ENCODE assay signal across 8 mouse cellular contexts in genomic region chr15:82206365-82207104, GRCm38 (mm10). TPM values are rescaled to one million over a fixed set of nuclear protein-coding genes. Genes with fewer than 3 reads are reported as not detected.
A peak's percentile ranks its signal among the peaks of the same experiment; 100 is the strongest.
DNase-seq lines count a peak whose midpoint lies in the region; ATAC-seq and TF ChIP-seq lines count a peak whose summit lies in the region.

No protein-coding gene starts in this region.

- peaks cover 23% of the 10 kb centered on the region for H3K4me1 ChIP-seq in midbrain, embryonic 15.5 days

- H3K27me3 ChIP-seq in midbrain, embryonic 15.5 days (replicated peaks) = peaks cover 46% of the 10 kb centered on the region

- H3K4me2 ChIP-seq in midbrain, embryonic 15.5 days = no peak overlapping the region

- peak overlapping the region; percentile 48; the same call in 1 of the 2 replicates for H3K27ac ChIP-seq in layer of hippocampus, adult 2 months
- H3K27ac ChIP-seq in midbrain, embryonic 15.5 days = no peak overlapping the region

- H3K36me3 ChIP-seq in midbrain, embryonic 15.5 days (replicated peaks) = peaks cover 18% of the 10 kb centered on the region

- peak; percentile 69 for ATAC-seq in midbrain, embryonic 15.5 days (replicated peaks)
- ATAC-seq in monocyte, adult 5-6 weeks (replicated peaks; ENCODE audit: insufficient number of reproducible peaks, low FRiP score, low TSS enrichment, poor library complexity, severe bottlenecking) = no peak

- H3K9me3 ChIP-seq in midbrain, embryonic 15.5 days = no peaks in the 10 kb centered on the region

- no peak for TF ChIP-seq CTCF in layer of hippocampus, adult 2 months (conservative IDR thresholded peaks at IDR 0.05)

- no peak overlapping the region for H3K9ac ChIP-seq in midbrain, embryonic 15.5 days

- H3K4me3 ChIP-seq in layer of hippocampus, adult 2 months = no peak overlapping the region
- 0 out of 2 replicates have a peak overlapping the region, but pooled peaks have one; percentile 2 for H3K4me3 ChIP-seq in midbrain, embryonic 15.5 days

- 55% methylated on average over 9 of the region's 9 CpGs for WGBS in midbrain, embryonic 15.5 days

- DNase-seq in ovary, adult 18-20 months (ENCODE audit: low spot score) = peak; percentile 30
- no peak for DNase-seq in ovary, postnatal 10 days (ENCODE audit: low spot score)
- peak; percentile 98 to 99 for DNase-seq in cerebellum, postnatal 25 days
- peak; percentile 72 for DNase-seq in heart, adult 8-10 months (ENCODE audit: low spot score)
- peak; percentile 46 to 52 for DNase-seq in layer of hippocampus, adult 2 months (ENCODE audit: low spot score in 2 of 2)
- DNase-seq in urinary bladder, postnatal 4 days (ENCODE audit: low spot score in 2 of 2) = peak; percentile 74 to 77

RNA-seq across cellular contexts. Expression of gene Shisa8, which starts 6.1 kb away (rescaled TPM):
- under 1 TPM in 1 of 4 experiments, not detected in 3; 0.26 TPM for total RNA-seq in heart, adult 8-10 months (2022)
- 1 to 10 TPM in 1 of 2 experiments, under 1 TPM in 1; 0.95 to 1.2 TPM for total RNA-seq in layer of hippocampus, adult 2 months (2021)
- polyA plus RNA-seq in midbrain, embryonic 15.5 days (2015; fragmentation: Nextera tagmentation; extraction: Ambion mirVana) = 1.1 and 1.5 TPM in 2 replicates
- not detected in 3 replicates for total RNA-seq in monocyte, adult 5-6 weeks (2017)

RNA-seq across cellular contexts. Expression of gene Tnfrsf13c, which starts 17.6 kb away (rescaled TPM):
- under 1 TPM in 1 of 4 experiments, not detected in 3; 0.26 TPM for total RNA-seq in heart, adult 8-10 months (2022)
- total RNA-seq in layer of hippocampus, adult 2 months (2021) = under 1 TPM; 0.54 to 0.79 TPM
- polyA plus RNA-seq in midbrain, embryonic 15.5 days (2015; fragmentation: Nextera tagmentation; extraction: Ambion mirVana) = 0.08 and 0.26 TPM in 2 replicates
- 13.6 to 19.3 TPM (median 17.9 TPM) in 3 replicates for total RNA-seq in monocyte, adult 5-6 weeks (2017)

RNA-seq across cellular contexts. Expression of gene Cenpm, which starts 38.0 kb away (rescaled TPM):
- total RNA-seq in heart, adult 8-10 months (2022) = 1 to 10 TPM in 1 of 4 experiments, under 1 TPM in 3; 0.29 to 1.5 (median 0.44) TPM
- 1 to 10 TPM; 2.5 TPM for total RNA-seq in layer of hippocampus, adult 2 months (2021)
- polyA plus RNA-seq in midbrain, embryonic 15.5 days (2015; fragmentation: Nextera tagmentation; extraction: Ambion mirVana) = 10.7 and 13.6 TPM in 2 replicates
- total RNA-seq in monocyte, adult 5-6 weeks (2017) = not detected in 3 replicates

RNA-seq across cellular contexts. Expression of gene 1500009C09Rik, which starts 45.7 kb away (rescaled TPM):
- not detected for total RNA-seq in heart, adult 8-10 months (2022)
- 100 to 1,000 TPM; 105 to 108 TPM for total RNA-seq in layer of hippocampus, adult 2 months (2021)
- polyA plus RNA-seq in midbrain, embryonic 15.5 days (2015; fragmentation: Nextera tagmentation; extraction: Ambion mirVana) = 22.6 and 24.0 TPM in 2 replicates
- not detected in 3 replicates for total RNA-seq in monocyte, adult 5-6 weeks (2017)

RNA-seq across cellular contexts. Expression of gene Srebf2, which starts 59.6 kb away (rescaled TPM):
- 10 to 100 TPM; 20.0 to 25.1 (median 21.6) TPM for total RNA-seq in heart, adult 8-10 months (2022)
- 100 to 1,000 TPM; 162 to 165 TPM for total RNA-seq in layer of hippocampus, adult 2 months (2021)
- 220 and 224 TPM in 2 replicates for polyA plus RNA-seq in midbrain, embryonic 15.5 days (2015; fragmentation: Nextera tagmentation; extraction: Ambion mirVana)
- total RNA-seq in monocyte, adult 5-6 weeks (2017) = 43.2 to 64.7 TPM (median 49.7 TPM) in 3 replicates
